Mouse (Mus musculus): ENCODE measurements at regions not wholly inside any gene's neighbourhood (a gene's known extent, or its start where the extent isn't known, plus 50 kb on each side); places are given as distances from the start of the nearest gene placed in this dataset.

- TF ChIP-seq POLR2A (IDR thresholded peaks at IDR 0.05; ENCODE audit: borderline replicate concordance, insufficient read depth, low read length) (no peak), CTCF (IDR thresholded peaks at IDR 0.05; ENCODE audit: borderline replicate concordance, insufficient read depth, low read depth, low read length) (no peak)
Observed at GRCm38 (mm10) chr2:75376666-75377065, 282.4 kb upstream of the Hnrnpa3 start.
